Mouse (Mus musculus) midbrain, embryonic 14.5 days (tissue): ENCODE results near the gene Garnl3. TPM values are rescaled to one million over a fixed set of nuclear protein-coding genes. Genes with fewer than 3 reads are reported as not detected.
"Not testable (repeated sequence)": the region's sequence is repeated elsewhere in the genome, so short reads cannot be mapped to it uniquely, and the experiment has no call there.

ENCODE experiments used
- ATAC-seq: fragments of 200-750 bp; cut with Nextera tagmentation; 2 replicates; pipeline ENCODE4 v1.8.0; 2017; ENCODE audit warnings: moderate number of reproducible peaks, moderate library complexity; ENCODE audit not compliant: low FRiP score, low TSS enrichment
- DNase-seq: peaks from one replicate; pipeline ENCODE4 v3.0.0-alpha.2; 2015
- H3K27ac ChIP-seq: fragments of 300-500 bp; sonication (generic); replicated peaks from 2 replicates; pipeline ENCODE4 v1.5.1; 2014; ENCODE audit warnings: mild to moderate bottlenecking, low read depth, low read length, moderate library complexity
- H3K27me3 ChIP-seq: fragments of 300-500 bp; sonication (generic); 2 replicates; pipeline ENCODE4 v1.6.1; 2014; ENCODE audit warnings: low read length, control low read depth, mixed read lengths; ENCODE audit not compliant: control insufficient read depth, insufficient read depth
- H3K36me3 ChIP-seq: fragments of 300-500 bp; sonication (generic); 2 replicates; pipeline ENCODE4 v1.6.1; 2014; ENCODE audit warnings: low read length, control low read depth; ENCODE audit not compliant: control insufficient read depth, insufficient read depth
- H3K4me1 ChIP-seq: fragments of 300-500 bp; sonication (generic); 2 replicates; pipeline ENCODE4 v1.6.1; 2014; ENCODE audit warnings: mild to moderate bottlenecking, antibody characterized with exemption, low read length, control low read depth; ENCODE audit not compliant: control insufficient read depth, insufficient read depth
- H3K4me2 ChIP-seq: fragments of 300-500 bp; sonication (generic); 2 replicates; pipeline ENCODE4 v1.6.1; 2014; ENCODE audit warnings: mild to moderate bottlenecking, low read length, moderate library complexity
- H3K4me3 ChIP-seq: fragments of 300-500 bp; sonication (generic); replicated peaks from 2 replicates; pipeline ENCODE4 v1.5.1; 2014; ENCODE audit warnings: low read depth, low read length
- H3K9ac ChIP-seq: fragments of 300-500 bp; sonication (generic); replicated peaks from 2 replicates; pipeline ENCODE4 v1.6.1; 2014; ENCODE audit warnings: mild to moderate bottlenecking, low read length, moderate library complexity
- H3K9me3 ChIP-seq: fragments of 300-500 bp; sonication (generic); 2 replicates; pipeline ENCODE4 v1.6.1; 2016; ENCODE audit warnings: low read length, control low read depth, mixed read lengths; ENCODE audit not compliant: control insufficient read depth
- WGBS: fragments of 180-500 bp; shearing (Covaris S2); extraction: QIAGEN DNeasy Blood & Tissue Kit; methylation state at CpG from one replicate; pipeline ENCODE4 v1.1.7; 2014; 5-methylcytosine and 5-hydroxymethylcytosine counted together
- polyA plus RNA-seq: library from polyadenylated mRNA; unstranded; fragments of >200 nt; fragmentation: Nextera tagmentation; extraction: Ambion mirVana; gene quantifications from 2 replicates; pipeline ENCODE4 v1.2.1, GENCODE M21; 2014

Gene Garnl3
- polyA plus RNA-seq, 1 experiment from 2014 or later: 51.1 TPM

GRCm38 (mm10) chr2:33017191-33017590 is 114.3 kb downstream of the Garnl3 start:
- Histone ChIP-seq H3K4me2 (no peak overlapping the region), H3K4me1 (no peaks in the 10 kb centered on the region)
- ATAC-seq: no peak

GRCm38 (mm10) chr2:33014877-33015276 is 116.6 kb downstream of the Garnl3 start:
- Histone ChIP-seq H3K4me2 (no peak overlapping the region), H3K36me3 (no peaks in the 10 kb centered on the region), H3K9me3 (no peaks in the 10 kb centered on the region), H3K27ac (no peak overlapping the region), H3K4me1 (no peaks in the 10 kb centered on the region), H3K4me3 (no peak overlapping the region), H3K27me3 (no peaks in the 10 kb centered on the region), H3K9ac (no peak overlapping the region)
- WGBS: 61% methylated on average over 5 of the region's 5 CpGs
- ATAC-seq (no peak; the same call in 1 of the 2 replicates), DNase-seq (peak; percentile 27)

More at GRCm38 (mm10) chr2:33017191-33017590, 114.3 kb downstream of the Garnl3 start:
- Histone ChIP-seq H3K36me3 (no peaks in the 10 kb centered on the region), H3K27ac (no peak overlapping the region), H3K9ac (no peak overlapping the region), H3K9me3 (no peaks in the 10 kb centered on the region), H3K27me3 (no peaks in the 10 kb centered on the region), H3K4me3 (no peak overlapping the region)
- WGBS: 82% methylated on average over 2 of the region's 2 CpGs
- DNase-seq: no peak

- WGBS: 87% methylated on average over 4 of the region's 4 CpGs
- not testable (repeated sequence) for H3K9ac ChIP-seq
Measured at GRCm38 (mm10) chr2:33009055-33009454, 122.4 kb downstream of the Garnl3 start.

DNA sequence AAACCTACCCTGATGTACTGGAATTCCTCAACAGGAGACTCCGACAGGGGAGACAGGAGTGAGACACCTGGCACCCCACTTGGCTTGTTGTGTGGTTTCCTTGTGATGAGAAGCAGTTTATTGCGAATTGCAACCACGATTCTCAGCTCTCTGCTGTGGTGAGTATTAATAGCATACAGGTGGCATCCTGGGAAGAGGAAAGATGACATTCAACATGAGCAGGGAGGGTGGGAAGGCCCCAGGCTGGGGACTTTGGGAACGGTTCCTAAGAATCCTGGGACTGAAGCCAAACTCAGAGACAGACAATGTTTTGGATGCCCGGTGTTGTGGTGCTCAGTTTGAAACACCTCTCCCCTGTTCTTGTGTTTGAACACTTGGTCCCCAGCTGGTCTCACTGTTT is 126.4 kb downstream of the Garnl3 start:
- H3K27me3 ChIP-seq: no peaks in the 10 kb centered on the region
- H3K27ac ChIP-seq: no peak overlapping the region
- DNase-seq (no peak), ATAC-seq (no peak)
- H3K4me2 ChIP-seq: no peak overlapping the region
- 84% methylated on average over 5 of the region's 5 CpGs for WGBS
- H3K9me3 ChIP-seq: no peaks in the 10 kb centered on the region
- peaks cover 17% of the 10 kb centered on the region; the same call in 1 of the 2 replicates for H3K36me3 ChIP-seq
- no peaks in the 10 kb centered on the region for H3K4me1 ChIP-seq
- no peak overlapping the region for H3K9ac ChIP-seq
- H3K4me3 ChIP-seq: no peak overlapping the region

More at GRCm38 (mm10) chr2:33009055-33009454, 122.4 kb downstream of the Garnl3 start:
- not testable (repeated sequence) for H3K9me3 ChIP-seq, H3K36me3 ChIP-seq, ATAC-seq, H3K4me2 ChIP-seq, H3K27me3 ChIP-seq, H3K27ac ChIP-seq, H3K4me1 ChIP-seq, H3K4me3 ChIP-seq
- peak; percentile 7 for DNase-seq

DNA sequence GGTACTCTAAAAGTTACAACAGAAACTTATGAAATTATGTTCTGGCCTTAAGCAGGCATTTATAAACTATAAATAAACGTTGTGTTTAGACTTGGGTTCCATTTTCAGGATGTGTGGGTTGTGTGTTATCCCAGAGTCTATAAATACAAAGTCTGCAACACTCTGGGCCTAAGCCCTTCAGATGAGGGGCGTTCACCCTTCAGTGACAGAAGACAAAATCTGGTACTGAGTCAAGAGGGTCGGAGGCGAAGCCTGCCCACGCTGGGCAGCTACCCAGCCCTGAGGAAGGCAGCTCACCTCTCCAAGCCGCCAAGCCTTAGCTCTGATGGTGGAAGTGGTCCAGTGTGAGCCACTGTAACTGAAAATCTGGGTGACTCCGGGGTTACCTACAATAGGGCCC is 129.3 kb downstream of the Garnl3 start:
- H3K27ac ChIP-seq: no peak overlapping the region
- 87% methylated on average over 7 of the region's 7 CpGs for WGBS
- no peaks in the 10 kb centered on the region for H3K9me3 ChIP-seq
- no peak for ATAC-seq
- H3K9ac ChIP-seq: no peak overlapping the region
- H3K4me3 ChIP-seq: no peak overlapping the region
- peaks cover 18% of the 10 kb centered on the region; the same call in 1 of the 2 replicates for H3K36me3 ChIP-seq
- H3K4me2 ChIP-seq: no peak overlapping the region
- no peaks in the 10 kb centered on the region for H3K4me1 ChIP-seq
- DNase-seq: no peak
- no peaks in the 10 kb centered on the region for H3K27me3 ChIP-seq

GRCm38 (mm10) chr2:32999752-33000151 is 131.7 kb downstream of the Garnl3 start:
- no peak for DNase-seq
- 91% methylated on average over 2 of the region's 2 CpGs for WGBS
- Histone ChIP-seq H3K4me3 (no peak overlapping the region), H3K4me2 (no peak overlapping the region), H3K27ac (no peak overlapping the region), H3K27me3 (no peaks in the 10 kb centered on the region), H3K9me3 (no peaks in the 10 kb centered on the region), H3K9ac (no peak overlapping the region), H3K4me1 (no peaks in the 10 kb centered on the region), H3K36me3 (peaks cover 18% of the 10 kb centered on the region; the same call in 1 of the 2 replicates)
- ATAC-seq: no peak

DNA sequence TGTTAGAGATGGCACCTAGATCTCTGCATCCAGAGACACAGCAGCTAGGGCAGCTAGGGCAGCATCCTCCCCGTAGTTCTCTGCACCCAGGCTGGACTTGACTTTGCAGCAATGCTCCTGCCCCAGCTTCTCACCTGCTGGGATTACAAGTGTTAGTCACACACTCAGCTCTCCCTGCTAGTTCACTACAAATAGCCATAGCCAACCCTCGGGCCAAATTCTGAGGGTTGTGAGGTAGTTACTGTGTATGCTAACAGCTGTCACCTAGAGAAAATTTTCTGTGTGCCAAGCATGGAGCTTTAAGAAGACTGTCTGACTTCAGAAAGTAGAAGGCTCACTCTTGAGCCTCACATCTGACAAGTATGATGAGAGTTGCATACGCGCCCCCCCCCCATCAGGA is 133.7 kb downstream of the Garnl3 start:
- WGBS: 79% methylated on average over 4 of the region's 4 CpGs
- Histone ChIP-seq H3K4me1 (no peaks in the 10 kb centered on the region), H3K4me2 (no peak overlapping the region), H3K36me3 (0 out of 2 replicates have a peak, but pooled peaks cover 6% of the 10 kb centered on the region), H3K9ac (no peak overlapping the region), H3K27ac (no peak overlapping the region), H3K9me3 (no peaks in the 10 kb centered on the region), H3K4me3 (no peak overlapping the region), H3K27me3 (no peaks in the 10 kb centered on the region)
- DNase-seq (no peak), ATAC-seq (no peak)

DNA sequence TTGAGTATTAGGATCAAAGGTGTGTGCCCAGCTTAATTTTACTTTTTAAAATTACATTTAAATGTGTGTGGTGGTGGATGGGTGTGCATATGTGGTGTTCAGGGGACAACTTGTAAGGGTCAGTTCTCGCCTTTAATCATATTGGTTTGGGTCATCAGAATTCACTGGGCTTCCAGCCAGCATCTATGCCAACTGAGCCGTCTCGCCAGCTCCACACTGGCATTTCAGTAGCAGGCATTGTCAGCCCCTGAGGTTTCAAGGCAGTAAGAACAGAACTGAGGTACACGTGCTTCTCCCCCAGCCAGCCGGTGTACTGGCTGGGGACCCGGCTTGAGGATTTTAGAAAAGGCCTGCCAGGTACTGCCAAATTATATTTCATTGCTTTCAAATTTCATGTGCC is 134.4 kb downstream of the Garnl3 start:
- H3K27me3 ChIP-seq: no peaks in the 10 kb centered on the region
- H3K36me3 ChIP-seq: 0 out of 2 replicates have a peak, but pooled peaks cover 5% of the 10 kb centered on the region
- H3K9ac ChIP-seq: no peak overlapping the region
- DNase-seq (no peak), ATAC-seq (no peak)
- no peak overlapping the region for H3K27ac ChIP-seq
- no peaks in the 10 kb centered on the region for H3K9me3 ChIP-seq
- H3K4me1 ChIP-seq: no peaks in the 10 kb centered on the region
- H3K4me3 ChIP-seq: no peak overlapping the region
- no peak overlapping the region for H3K4me2 ChIP-seq
- 72% methylated on average over 6 of the region's 6 CpGs for WGBS

GRCm38 (mm10) chr2:32992130-32992529 is 139.3 kb downstream of the Garnl3 start:
- no peaks in the 10 kb centered on the region for H3K27me3 ChIP-seq
- 0 out of 2 replicates have a peak, but pooled peaks cover 3% of the 10 kb centered on the region for H3K36me3 ChIP-seq
- H3K4me1 ChIP-seq: no peaks in the 10 kb centered on the region
- no peak overlapping the region for H3K9ac ChIP-seq
- no peak overlapping the region for H3K27ac ChIP-seq
- DNase-seq: no peak
- no peaks in the 10 kb centered on the region for H3K9me3 ChIP-seq
- no peak overlapping the region for H3K4me2 ChIP-seq
- no peak overlapping the region for H3K4me3 ChIP-seq
- 78% methylated on average over 6 of the region's 6 CpGs for WGBS
- ATAC-seq: no peak
